Mouse (Mus musculus): Measurements from ENCODE around the gene Asic3. TPM values are rescaled to one million over a fixed set of nuclear protein-coding genes. Genes with fewer than 3 reads are reported as not detected.
A peak's percentile ranks its signal among the peaks of the same experiment; 100 is the strongest.

Asic3 gene
- total and polyA plus RNA-seq, 3 experiments: 0.05 TPM; not detected in 2

- ATAC-seq (ENCODE audit: extremely low read depth, insufficient number of reproducible peaks, low FRiP score, poor library complexity, severe bottlenecking) (no peak), DNase-seq (ENCODE audit: low spot score) (no peak)
- Histone ChIP-seq H3K27me3 (ENCODE audit: insufficient read depth, low read length) (peaks cover 52% of the 10 kb centered on the region), H3K36me3 (replicated peaks) (no peaks in the 10 kb centered on the region), H3K4me1 (ENCODE audit: insufficient read depth, low read depth, low read length) (peaks cover 42% of the 10 kb centered on the region), H3K4me3 (ENCODE audit: low read depth, low read length) (no peak overlapping the region), H3K9me3 (replicated peaks) (no peaks in the 10 kb centered on the region)
- TF ChIP-seq GATA1 (IDR thresholded peaks at IDR 0.05; ENCODE audit: borderline replicate concordance, low read length) (no peak), TAL1 (conservative IDR thresholded peaks at IDR 0.05; ENCODE audit: low read depth, low read length) (no peak), GATA2 (IDR thresholded peaks at IDR 0.05; ENCODE audit: borderline replicate concordance, low read depth, low read length) (no peak)
Observed at GRCm38 (mm10) chr5:24379501-24379900, 33.7 kb upstream of the Asic3 start.

- Histone ChIP-seq H3K27me3 (ENCODE audit: insufficient read depth, low read length) (peaks cover 46% of the 10 kb centered on the region), H3K4me3 (ENCODE audit: low read depth, low read length) (no peak overlapping the region), H3K4me1 (ENCODE audit: insufficient read depth, low read depth, low read length) (peaks cover 52% of the 10 kb centered on the region), H3K36me3 (replicated peaks) (no peaks in the 10 kb centered on the region), H3K9me3 (replicated peaks) (no peaks in the 10 kb centered on the region)
- ATAC-seq (ENCODE audit: extremely low read depth, insufficient number of reproducible peaks, low FRiP score, poor library complexity, severe bottlenecking): no peak
- no peak for DNase-seq (ENCODE audit: low spot score)
- TF ChIP-seq CTCF (IDR thresholded peaks at IDR 0.05; ENCODE audit: low read depth, low read length): no peak
- no peak for TF ChIP-seq TAL1 (conservative IDR thresholded peaks at IDR 0.05; ENCODE audit: low read depth, low read length)
- TF ChIP-seq POLR2AphosphoS5 (IDR thresholded peaks at IDR 0.05; ENCODE audit: insufficient replicate concordance, low read depth, low read length): no peak
- no peak for TF ChIP-seq GATA1 (IDR thresholded peaks at IDR 0.05; ENCODE audit: borderline replicate concordance, low read length)
- TF ChIP-seq GATA2 (IDR thresholded peaks at IDR 0.05; ENCODE audit: borderline replicate concordance, low read depth, low read length): no peak
Observed at GRCm38 (mm10) chr5:24380499-24380898, 32.7 kb upstream of the Asic3 start.

- TF ChIP-seq CTCF (IDR thresholded peaks at IDR 0.05; ENCODE audit: low read depth, low read length) (no peak), GATA2 (IDR thresholded peaks at IDR 0.05; ENCODE audit: borderline replicate concordance, low read depth, low read length) (no peak), POLR2AphosphoS5 (IDR thresholded peaks at IDR 0.05; ENCODE audit: insufficient replicate concordance, low read depth, low read length) (no peak)
- DNase-seq (ENCODE audit: low spot score): no peak
- Histone ChIP-seq H3K36me3 (replicated peaks) (no peaks in the 10 kb centered on the region), H3K4me3 (ENCODE audit: low read depth, low read length) (no peak overlapping the region), H3K27me3 (ENCODE audit: insufficient read depth, low read length) (peaks cover 44% of the 10 kb centered on the region), H3K9me3 (replicated peaks) (no peaks in the 10 kb centered on the region), H3K4me1 (ENCODE audit: insufficient read depth, low read depth, low read length) (peaks cover 53% of the 10 kb centered on the region)
- ATAC-seq (ENCODE audit: extremely low read depth, insufficient number of reproducible peaks, low FRiP score, poor library complexity, severe bottlenecking): no peak
Observed at GRCm38 (mm10) chr5:24381486-24381885, 31.7 kb upstream of the Asic3 start.

GRCm38 (mm10) chr5:24381988-24382387 lies 31.2 kb upstream of the Asic3 start:
- H3K4me1 ChIP-seq (ENCODE audit: insufficient read depth, low read depth, low read length): peaks cover 53% of the 10 kb centered on the region
- no peaks in the 10 kb centered on the region for H3K9me3 ChIP-seq (replicated peaks)
- H3K4me3 ChIP-seq (ENCODE audit: low read depth, low read length): no peak overlapping the region
- no peak for DNase-seq (ENCODE audit: low spot score)
- peaks cover 43% of the 10 kb centered on the region for H3K27me3 ChIP-seq (ENCODE audit: insufficient read depth, low read length)
- no peak for ATAC-seq (ENCODE audit: extremely low read depth, insufficient number of reproducible peaks, low FRiP score, poor library complexity, severe bottlenecking)
- TF ChIP-seq POLR2AphosphoS5 (IDR thresholded peaks at IDR 0.05; ENCODE audit: insufficient replicate concordance, low read depth, low read length): no peak
- TF ChIP-seq GATA2 (IDR thresholded peaks at IDR 0.05; ENCODE audit: borderline replicate concordance, low read depth, low read length): no peak
- no peak for TF ChIP-seq GATA1 (IDR thresholded peaks at IDR 0.05; ENCODE audit: borderline replicate concordance, low read length)
- no peak for TF ChIP-seq TAL1 (conservative IDR thresholded peaks at IDR 0.05; ENCODE audit: low read depth, low read length)
- no peak for TF ChIP-seq CTCF (IDR thresholded peaks at IDR 0.05; ENCODE audit: low read depth, low read length)
- no peaks in the 10 kb centered on the region for H3K36me3 ChIP-seq (replicated peaks)

- peaks cover 43% of the 10 kb centered on the region for H3K27me3 ChIP-seq (ENCODE audit: insufficient read depth, low read length)
- H3K4me3 ChIP-seq (ENCODE audit: low read depth, low read length): peak overlapping the region; percentile 76
- H3K9me3 ChIP-seq (replicated peaks): peaks cover 11% of the 10 kb centered on the region
- no peaks in the 10 kb centered on the region for H3K36me3 ChIP-seq (replicated peaks)
- H3K4me1 ChIP-seq (ENCODE audit: insufficient read depth, low read depth, low read length): peaks cover 59% of the 10 kb centered on the region
- TF ChIP-seq GATA2 (IDR thresholded peaks at IDR 0.05; ENCODE audit: borderline replicate concordance, low read depth, low read length): no peak
- no peak for TF ChIP-seq TAL1 (conservative IDR thresholded peaks at IDR 0.05; ENCODE audit: low read depth, low read length)
- no peak for TF ChIP-seq GATA1 (IDR thresholded peaks at IDR 0.05; ENCODE audit: borderline replicate concordance, low read length)
- TF ChIP-seq POLR2AphosphoS5 (IDR thresholded peaks at IDR 0.05; ENCODE audit: insufficient replicate concordance, low read depth, low read length): no peak
- no peak; the same call in 1 of the 2 replicates for TF ChIP-seq CTCF (IDR thresholded peaks at IDR 0.05; ENCODE audit: low read depth, low read length)
- peak; percentile 93 for ATAC-seq (ENCODE audit: extremely low read depth, insufficient number of reproducible peaks, low FRiP score, poor library complexity, severe bottlenecking)
- DNase-seq (ENCODE audit: low spot score): peak; percentile 72
Observed at GRCm38 (mm10) chr5:24383026-24383859, 29.9 kb upstream of the Asic3 start.

- Histone ChIP-seq H3K27me3 (ENCODE audit: insufficient read depth, low read length) (peaks cover 34% of the 10 kb centered on the region), H3K4me3 (ENCODE audit: low read depth, low read length) (peak overlapping the region; percentile 76; the same call in 1 of the 2 replicates), H3K36me3 (replicated peaks) (no peaks in the 10 kb centered on the region), H3K4me1 (ENCODE audit: insufficient read depth, low read depth, low read length) (peaks cover 70% of the 10 kb centered on the region), H3K9me3 (replicated peaks) (peaks cover 13% of the 10 kb centered on the region)
- peak; percentile 24 for DNase-seq (ENCODE audit: low spot score)
- ATAC-seq (ENCODE audit: extremely low read depth, insufficient number of reproducible peaks, low FRiP score, poor library complexity, severe bottlenecking): no peak
- TF ChIP-seq TAL1 (conservative IDR thresholded peaks at IDR 0.05; ENCODE audit: low read depth, low read length): no peak
- no peak for TF ChIP-seq GATA1 (IDR thresholded peaks at IDR 0.05; ENCODE audit: borderline replicate concordance, low read length)
- no peak for TF ChIP-seq GATA2 (IDR thresholded peaks at IDR 0.05; ENCODE audit: borderline replicate concordance, low read depth, low read length)
- TF ChIP-seq CTCF (IDR thresholded peaks at IDR 0.05; ENCODE audit: low read depth, low read length): no peak
- no peak for TF ChIP-seq POLR2AphosphoS5 (IDR thresholded peaks at IDR 0.05; ENCODE audit: insufficient replicate concordance, low read depth, low read length)
Observed at GRCm38 (mm10) chr5:24384407-24384806, 28.8 kb upstream of the Asic3 start.

Data from G1E (cell line).